8 mouse cellular contexts compared by ENCODE assay signal in genomic region chr6:145373712-145374221, GRCm38 (mm10).
A peak's percentile ranks its signal among the peaks of the same experiment; 100 is the strongest.
DNase-seq lines count a peak whose midpoint lies in the region.

No protein-coding gene starts in this region.

- DNase-seq in adrenal gland, adult 2 months, result peak; percentile 66
- DNase-seq in adrenal gland, postnatal 10 days, result no peak
- DNase-seq in thymus, postnatal 0 days (ENCODE audit: low spot score), result peak; percentile 35
- DNase-seq in thymus, postnatal 25 days, result no peak
- DNase-seq in layer of hippocampus, postnatal 36 days, result peak; percentile 61 to 73
- DNase-seq in right cerebral cortex, postnatal 36 days (ENCODE audit: low spot score in 2 of 2), result peak; percentile 85
- no peak for DNase-seq in yolk sac, embryonic 10.5 days (ENCODE audit: low spot score)
- no peak for DNase-seq in urinary bladder, adult 2 months (ENCODE audit: low spot score)

Comparison
In these comparisons a context has a peak if more than half of its experiments do, and no peak if none do; other contexts are left out.
1. DNase-seq: peak in adrenal gland, adult 2 months (single experiment), thymus, postnatal 0 days (single experiment), layer of hippocampus, postnatal 36 days (2 of 2) and right cerebral cortex, postnatal 36 days (2 of 2); none in adrenal gland, postnatal 10 days (single experiment), thymus, postnatal 25 days (single experiment), yolk sac, embryonic 10.5 days (single experiment) and urinary bladder, adult 2 months (single experiment).